Mouse (Mus musculus) olfactory bulb, adult 2 months (tissue): Measurements from ENCODE around the gene Fam180a. TPM values are rescaled to one million over a fixed set of nuclear protein-coding genes. Genes with fewer than 3 reads are reported as not detected.

Source experiments
- H3K27ac ChIP-seq: fragments of 200-500 bp; 2 replicates; pipeline ENCODE4 v1.5.1; 2012; ENCODE audit warnings: low read depth, low read length; ENCODE audit not compliant: insufficient read depth
- H3K4me1 ChIP-seq: fragments of 200-500 bp; 2 replicates; pipeline ENCODE4 v1.6.1; 2012; ENCODE audit warnings: low read length; ENCODE audit not compliant: control insufficient read depth, insufficient read depth
- H3K4me3 ChIP-seq: fragments of 200-500 bp; 2 replicates; pipeline ENCODE4 v1.5.1; 2012; ENCODE audit warnings: mild to moderate bottlenecking, low read depth, low read length, moderate library complexity; ENCODE audit not compliant: insufficient read depth
- CTCF ChIP-seq: fragments of 200-500 bp; IDR thresholded peaks from 2 replicates; pipeline ENCODE4 v1.5.1; 2012; ENCODE audit warnings: low read depth, mild to moderate bottlenecking, low read length, moderate library complexity; ENCODE audit not compliant: insufficient read depth
- POLR2A ChIP-seq: fragments of 200-500 bp; IDR thresholded peaks from 2 replicates; pipeline ENCODE4 v1.6.1; 2012; ENCODE audit warnings: mild to moderate bottlenecking, low read depth, low read length, moderate library complexity; ENCODE audit not compliant: insufficient read depth
- WGBS: fragments of 180-500 bp; shearing (Covaris S2); methylation state at CpG from one replicate; pipeline ENCODE4 v1.1.7; 2018; 5-methylcytosine and 5-hydroxymethylcytosine counted together
- polyA plus RNA-seq: library from polyadenylated mRNA; stranded (reverse); fragments of >200 nt; gene quantifications from 2 replicates; pipeline ENCODE4 v1.2.4, GENCODE M21; 2012; ENCODE audit warnings: low replicate concordance; ENCODE audit not compliant: missing spikeins, insufficient read depth, insufficient read length

Gene Fam180a
- polyA plus RNA-seq, 1 experiment, result not detected

DNA sequence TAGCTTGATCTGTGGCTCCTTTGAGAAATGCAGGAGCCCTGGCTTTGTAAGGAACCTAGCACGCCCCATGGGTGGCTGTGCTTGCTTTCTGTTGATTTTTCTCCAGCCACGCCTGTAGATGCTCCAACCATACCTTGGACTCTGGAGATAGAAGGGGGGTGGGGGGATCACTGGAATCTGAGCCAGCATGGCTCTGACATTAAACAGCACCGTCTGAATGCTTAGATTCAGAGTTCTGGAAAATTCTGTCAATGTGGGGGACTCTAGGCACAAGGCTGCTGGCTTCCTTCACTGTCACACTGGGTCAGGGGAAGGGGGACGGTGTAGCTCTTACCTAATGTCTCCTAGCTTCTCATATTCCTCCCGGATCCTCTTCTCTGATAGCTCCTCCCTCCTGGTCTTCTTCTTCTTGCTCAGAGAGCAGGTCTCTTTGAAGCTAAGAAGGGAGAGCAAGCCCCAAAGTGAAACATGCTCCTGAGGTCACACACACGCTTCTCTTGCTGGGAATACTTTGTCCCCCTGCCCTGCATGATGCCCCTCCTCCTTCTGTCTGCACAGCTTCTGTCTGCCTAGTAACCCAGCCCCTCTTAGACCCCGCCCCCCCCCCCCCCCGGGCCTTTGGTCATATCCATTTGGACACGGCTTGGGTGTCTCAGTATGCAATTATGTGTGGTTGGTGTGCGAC is 47.9 kb downstream of the Fam180a start:
- no peaks in the 10 kb centered on the region for H3K4me1 ChIP-seq
- TF ChIP-seq CTCF (no peak), POLR2A (no peak)
- no peak overlapping the region for H3K27ac ChIP-seq
- no peak overlapping the region for H3K4me3 ChIP-seq
- WGBS, result 66% methylated on average over 10 of the region's 10 CpGs

DNA sequence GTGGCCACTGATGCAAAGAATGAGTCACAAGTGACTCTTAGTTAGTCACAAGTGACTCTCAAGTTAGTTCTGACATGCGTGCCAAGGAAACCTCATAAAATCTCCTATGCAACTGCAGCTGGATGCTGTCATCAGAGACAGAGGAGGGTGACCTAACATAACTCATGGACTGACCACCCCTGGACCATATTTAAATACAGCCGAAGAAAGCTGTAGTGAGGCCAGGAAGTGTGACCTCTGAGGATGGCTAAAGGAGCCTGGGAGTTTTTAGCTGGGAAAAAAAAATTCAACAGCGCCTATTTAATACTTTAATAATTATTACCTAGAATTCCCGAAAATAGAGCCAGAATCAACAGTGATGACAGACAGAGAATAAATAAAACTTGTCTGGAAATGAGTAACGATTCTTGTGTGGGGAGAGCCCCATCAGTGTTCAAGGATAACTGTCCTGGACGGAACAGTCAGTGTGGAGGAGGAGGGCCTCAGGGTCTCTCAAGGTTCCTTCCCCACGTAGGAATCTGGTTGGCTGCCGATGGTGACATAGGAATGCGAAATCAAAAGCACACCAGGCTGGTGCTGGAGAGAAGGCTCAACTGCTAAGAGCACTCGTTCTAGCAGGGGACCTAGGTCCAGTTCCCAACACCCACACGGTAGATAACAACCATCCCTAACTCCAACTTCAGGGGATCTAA is 52.4 kb downstream of the Fam180a start:
- 86% methylated on average over 11 of the region's 11 CpGs for WGBS
- no peak for TF ChIP-seq POLR2A
- no peak for TF ChIP-seq CTCF
- H3K4me3 ChIP-seq, result no peak overlapping the region
- no peaks in the 10 kb centered on the region for H3K4me1 ChIP-seq
- no peak overlapping the region for H3K27ac ChIP-seq

DNA sequence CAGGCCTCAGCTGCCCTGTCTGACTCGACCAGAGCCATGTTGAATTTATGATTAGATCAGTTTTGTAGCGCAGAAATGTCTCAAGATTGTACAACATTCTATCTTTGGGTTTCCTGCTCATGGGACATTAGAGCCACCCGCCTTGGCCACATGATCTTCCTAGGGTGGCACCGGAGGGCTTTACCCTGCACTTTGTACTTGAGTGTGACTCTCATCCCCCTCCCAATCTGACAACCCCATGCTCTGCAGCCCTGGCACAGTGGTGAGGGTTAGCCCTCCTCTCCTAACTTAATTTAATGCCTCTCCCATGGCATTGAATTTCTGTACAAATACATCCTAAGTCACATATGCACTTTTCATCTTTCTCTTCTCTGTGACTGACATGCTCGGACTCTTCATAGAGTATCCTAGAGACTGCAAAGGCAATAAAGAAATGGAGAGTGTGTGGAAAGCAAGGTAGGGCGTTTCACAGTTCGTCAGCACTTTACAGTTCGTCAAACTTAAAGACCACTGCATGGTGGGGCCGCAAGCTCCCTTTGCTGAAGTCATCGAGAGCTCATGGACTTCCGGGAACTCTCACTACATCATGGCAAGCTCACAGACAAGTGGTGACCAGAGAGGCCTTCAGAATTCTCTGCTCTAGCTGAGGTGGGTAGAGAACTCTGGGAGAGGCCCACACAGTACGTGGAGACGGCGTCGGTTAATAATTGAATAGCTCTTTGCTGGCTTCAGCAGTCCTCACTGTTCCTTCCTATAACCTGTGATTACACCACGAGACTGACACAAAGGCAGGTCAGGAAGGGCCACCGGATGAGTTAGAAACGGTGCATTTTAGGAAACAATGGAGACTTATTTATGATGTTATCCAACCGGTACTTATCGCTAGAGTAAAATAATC is 53.8 kb downstream of the Fam180a start:
- Histone ChIP-seq H3K27ac (no peak overlapping the region), H3K4me1 (no peaks in the 10 kb centered on the region), H3K4me3 (no peak overlapping the region)
- no peak for TF ChIP-seq POLR2A
- no peak for TF ChIP-seq CTCF
- WGBS, result 85% methylated on average over 20 of the region's 20 CpGs

DNA sequence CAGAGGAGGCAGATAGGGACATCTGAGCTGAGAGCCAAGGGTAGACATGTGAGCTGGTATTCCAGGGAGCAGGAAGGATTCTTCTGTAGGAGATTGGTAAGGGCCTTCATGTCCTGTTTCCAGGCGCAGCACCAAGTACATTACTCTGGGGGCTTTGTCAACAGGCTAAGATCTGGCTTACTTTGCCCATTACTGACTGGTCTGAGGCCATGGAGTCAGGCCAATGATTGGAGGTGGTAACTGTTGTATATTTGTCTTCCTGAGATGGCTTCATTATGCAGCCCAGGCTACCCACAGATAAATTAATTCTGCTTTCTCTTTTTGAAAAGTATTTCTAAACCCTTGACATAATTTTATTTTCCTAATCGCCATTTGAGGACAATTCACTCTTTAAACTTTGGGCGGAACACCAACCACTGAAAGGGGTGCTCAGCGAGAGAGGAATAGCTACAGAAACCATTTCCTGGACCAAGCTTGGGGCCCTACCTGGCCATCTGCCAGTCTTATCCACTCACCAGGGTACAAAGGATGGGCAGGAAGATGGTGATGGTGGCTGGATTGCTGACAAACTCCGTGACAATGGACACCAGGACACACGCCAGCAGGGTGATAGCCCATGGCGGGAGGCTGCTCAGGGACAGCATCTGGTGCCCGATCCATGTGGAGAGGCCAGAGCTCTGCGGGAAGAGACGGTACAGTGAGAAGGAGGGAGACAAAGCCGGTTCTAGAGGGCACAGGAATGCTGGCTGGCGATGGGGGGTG is 54.7 kb downstream of the Fam180a start:
- Histone ChIP-seq H3K27ac (no peak overlapping the region), H3K4me1 (no peaks in the 10 kb centered on the region), H3K4me3 (no peak overlapping the region)
- WGBS, result 62% methylated on average over 12 of the region's 12 CpGs
- TF ChIP-seq POLR2A (no peak), CTCF (no peak)

DNA sequence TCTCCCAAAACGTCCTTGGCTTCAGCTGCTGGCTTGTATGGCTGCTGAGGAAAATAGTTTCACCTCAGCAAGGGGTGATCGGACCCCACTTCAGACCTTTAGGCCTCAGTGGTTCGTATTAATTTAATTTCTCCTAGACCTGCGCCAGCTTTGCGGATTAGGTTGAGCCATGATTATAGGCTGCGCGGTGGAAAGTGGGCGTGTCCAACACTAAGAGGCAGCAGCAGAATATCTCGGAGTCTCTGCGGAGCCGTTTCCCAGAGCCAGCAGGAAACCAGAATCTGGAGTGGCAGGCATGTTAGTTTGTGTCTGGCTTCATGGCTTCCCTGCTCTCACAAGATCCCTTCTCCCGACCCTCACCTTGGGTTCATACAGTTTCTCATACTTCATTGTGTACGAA is 56.3 kb downstream of the Fam180a start:
- no peak overlapping the region for H3K27ac ChIP-seq
- 69% methylated on average over 13 of the region's 13 CpGs for WGBS
- TF ChIP-seq CTCF (no peak), POLR2A (no peak)
- H3K4me1 ChIP-seq, result no peaks in the 10 kb centered on the region
- H3K4me3 ChIP-seq, result no peak overlapping the region

DNA sequence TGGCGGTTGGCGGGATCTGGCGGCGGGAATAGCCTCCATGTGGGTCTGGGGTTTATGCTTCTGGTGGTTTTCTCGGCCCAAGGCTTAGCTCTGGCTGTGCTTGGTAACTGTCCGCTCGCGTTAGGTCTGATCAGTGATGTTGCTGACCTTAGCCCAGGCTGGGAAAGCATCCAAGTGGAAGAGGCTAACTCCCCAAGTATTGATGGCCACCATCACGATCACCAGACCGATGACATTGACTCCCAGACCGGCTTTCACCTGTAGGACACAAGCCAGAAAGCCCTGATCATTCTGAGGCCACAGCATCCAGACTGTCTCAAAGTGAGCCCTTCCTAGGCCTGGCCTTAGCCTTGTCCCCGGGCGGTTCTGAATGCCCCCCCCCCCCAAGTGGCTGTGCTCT is 57.2 kb downstream of the Fam180a start:
- TF ChIP-seq CTCF, result no peak
- TF ChIP-seq POLR2A, result no peak
- no peak overlapping the region for H3K4me3 ChIP-seq
- 99% methylated on average over 13 of the region's 13 CpGs for WGBS

DNA sequence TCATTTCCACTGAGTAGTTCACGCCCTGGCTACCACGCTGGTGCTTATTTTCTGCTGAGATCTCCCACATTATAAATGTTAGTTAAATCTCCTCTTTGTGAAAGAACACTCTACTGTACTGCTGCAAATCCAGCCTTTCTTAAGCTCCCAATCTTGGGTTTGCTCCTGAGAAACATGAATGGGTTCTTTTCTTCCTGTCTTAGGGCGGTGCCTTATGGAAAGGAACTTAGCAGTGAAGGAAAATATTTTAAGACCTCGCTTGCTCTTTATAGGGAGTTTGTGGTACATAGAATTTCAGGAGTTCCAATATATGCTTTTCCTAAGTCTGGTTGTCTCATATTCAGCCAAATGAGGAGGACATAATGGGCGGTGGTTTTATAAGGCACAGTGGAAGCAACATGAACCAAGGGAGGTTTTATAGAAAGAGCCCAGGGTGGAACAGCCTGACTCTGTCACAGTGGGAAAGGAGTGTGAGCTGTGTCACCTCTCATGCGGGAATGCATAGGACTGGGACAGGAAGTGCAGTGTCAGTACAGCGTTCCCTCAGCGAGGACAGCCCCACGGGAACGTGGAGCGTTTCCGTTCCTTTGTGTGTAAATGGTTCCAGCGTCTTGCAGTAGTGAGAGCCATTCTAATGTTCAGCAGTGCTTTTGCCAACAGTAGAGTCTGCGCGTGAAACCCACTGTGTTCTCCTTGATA is 60.2 kb downstream of the Fam180a start:
- TF ChIP-seq POLR2A, result no peak
- H3K4me3 ChIP-seq, result no peak overlapping the region
- no peak overlapping the region for H3K27ac ChIP-seq
- WGBS, result 79% methylated on average over 15 of the region's 15 CpGs
- peaks cover 4% of the 10 kb centered on the region for H3K4me1 ChIP-seq

More for the DNA sequence above, 57.2 kb downstream of the Fam180a start:
- H3K27ac ChIP-seq, result no peak overlapping the region
- no peaks in the 10 kb centered on the region for H3K4me1 ChIP-seq

Other genes with a start within 250 kb of the Fam180a start
- gene Cnot4, start 192.4 kb downstream of the Fam180a start, polyA plus RNA-seq, result 164 TPM in 1 of 2 replicates, not detected in the other
- gene Nup205, start 148.7 kb downstream of the Fam180a start, polyA plus RNA-seq, result not detected in 2 replicates
- not detected in 2 replicates for gene Slc13a4, start 18.0 kb downstream of the Fam180a start, polyA plus RNA-seq
- gene Mtpn, start 213.7 kb upstream of the Fam180a start, polyA plus RNA-seq, result 116 TPM in 1 of 2 replicates, not detected in the other